Mouse (Mus musculus): ENCODE results near the gene Elp5. TPM values are rescaled to one million over a fixed set of nuclear protein-coding genes. Genes with fewer than 3 reads are reported as not detected.
"Not testable (repeated sequence)": the region's sequence is repeated elsewhere in the genome, so short reads cannot be mapped to it uniquely, and the experiment has no call there.

Elp5 gene
- polyA plus RNA-seq, 1 experiment from 2014 or later: 169 TPM

GRCm38 (mm10) chr11:70016669-70017068 lies 34.4 kb upstream of the Elp5 start, which contains the start of gene Dlg4:
Gene Dlg4, plus strand, starts transcription at chr11:70016942.
- H3K27ac ChIP-seq: peak within 1 kb of the TSS; percentile 95
- peaks cover 37% of the 10 kb centered on the region for H3K4me1 ChIP-seq (replicated peaks; ENCODE audit: control insufficient read depth, insufficient read depth, low read length)
- H3K27me3 ChIP-seq (ENCODE audit: control insufficient read depth, insufficient read depth, low read length): no peaks in the 10 kb centered on the region
- no peaks in the 10 kb centered on the region for H3K9me3 ChIP-seq (ENCODE audit: control insufficient read depth, low read length)
- 76% methylated on average over 3 of the region's 3 CpGs for WGBS
- peak within 1 kb of the TSS; percentile 81 for H3K4me3 ChIP-seq (replicated peaks; ENCODE audit: low read length)
- peaks cover 23% of the 10 kb centered on the region for H3K36me3 ChIP-seq (replicated peaks; ENCODE audit: control insufficient read depth, insufficient read depth)
- DNase-seq (ENCODE audit: low spot score) (no peak), ATAC-seq (ENCODE audit: low FRiP score) (no peak)
- peak within 1 kb of the TSS; percentile 94 for H3K9ac ChIP-seq
- H3K4me2 ChIP-seq (replicated peaks): peak within 1 kb of the TSS; percentile 90

DNA sequence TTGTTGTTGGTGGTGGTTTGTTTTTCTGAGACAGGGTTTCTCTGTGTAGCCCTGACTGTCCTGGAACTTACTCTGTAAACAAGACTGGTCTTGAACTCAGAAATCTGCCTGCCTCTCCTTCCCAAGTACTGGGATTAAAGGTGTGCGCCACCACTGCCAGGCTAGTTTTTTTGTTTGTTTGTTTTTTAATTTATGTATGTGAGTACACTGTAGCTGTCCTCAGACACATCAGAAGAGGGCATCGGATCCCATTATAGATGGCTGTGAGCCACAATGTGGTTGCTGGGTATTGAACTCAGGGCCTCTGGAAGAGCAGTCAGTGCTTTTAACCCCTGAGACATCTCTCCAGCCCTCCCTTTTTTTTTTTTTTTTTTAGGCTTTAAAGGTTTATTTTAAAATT lies 33.9 kb upstream of the Elp5 start:
- H3K36me3 ChIP-seq (replicated peaks; ENCODE audit: control insufficient read depth, insufficient read depth): peaks cover 28% of the 10 kb centered on the region
- H3K4me2 ChIP-seq (replicated peaks); DNase-seq (ENCODE audit: low spot score); ATAC-seq (ENCODE audit: low FRiP score); H3K27me3 ChIP-seq (ENCODE audit: control insufficient read depth, insufficient read depth, low read length); H3K4me3 ChIP-seq (replicated peaks; ENCODE audit: low read length); H3K9me3 ChIP-seq (ENCODE audit: control insufficient read depth, low read length); H3K27ac ChIP-seq; H3K9ac ChIP-seq: not testable (repeated sequence)
- peaks cover 37% of the 10 kb centered on the region for H3K4me1 ChIP-seq (replicated peaks; ENCODE audit: control insufficient read depth, insufficient read depth, low read length)
- 83% methylated on average over 2 of the region's 2 CpGs for WGBS

GRCm38 (mm10) chr11:70015677-70016076 lies 33.4 kb upstream of the Elp5 start:
- no peak for DNase-seq (ENCODE audit: low spot score)
- Histone ChIP-seq H3K27ac (no peak overlapping the region), H3K4me1 (replicated peaks; ENCODE audit: control insufficient read depth, insufficient read depth, low read length) (peaks cover 37% of the 10 kb centered on the region), H3K4me2 (replicated peaks) (peak overlapping the region; percentile 75), H3K27me3 (ENCODE audit: control insufficient read depth, insufficient read depth, low read length) (no peaks in the 10 kb centered on the region), H3K36me3 (replicated peaks; ENCODE audit: control insufficient read depth, insufficient read depth) (peaks cover 33% of the 10 kb centered on the region), H3K4me3 (replicated peaks; ENCODE audit: low read length) (peak overlapping the region; percentile 50), H3K9me3 (ENCODE audit: control insufficient read depth, low read length) (no peaks in the 10 kb centered on the region), H3K9ac (peak overlapping the region; percentile 72; the same call in 1 of the 2 replicates)
- no peak for ATAC-seq (ENCODE audit: low FRiP score)
- 69% methylated on average over 6 of the region's 6 CpGs for WGBS

DNA sequence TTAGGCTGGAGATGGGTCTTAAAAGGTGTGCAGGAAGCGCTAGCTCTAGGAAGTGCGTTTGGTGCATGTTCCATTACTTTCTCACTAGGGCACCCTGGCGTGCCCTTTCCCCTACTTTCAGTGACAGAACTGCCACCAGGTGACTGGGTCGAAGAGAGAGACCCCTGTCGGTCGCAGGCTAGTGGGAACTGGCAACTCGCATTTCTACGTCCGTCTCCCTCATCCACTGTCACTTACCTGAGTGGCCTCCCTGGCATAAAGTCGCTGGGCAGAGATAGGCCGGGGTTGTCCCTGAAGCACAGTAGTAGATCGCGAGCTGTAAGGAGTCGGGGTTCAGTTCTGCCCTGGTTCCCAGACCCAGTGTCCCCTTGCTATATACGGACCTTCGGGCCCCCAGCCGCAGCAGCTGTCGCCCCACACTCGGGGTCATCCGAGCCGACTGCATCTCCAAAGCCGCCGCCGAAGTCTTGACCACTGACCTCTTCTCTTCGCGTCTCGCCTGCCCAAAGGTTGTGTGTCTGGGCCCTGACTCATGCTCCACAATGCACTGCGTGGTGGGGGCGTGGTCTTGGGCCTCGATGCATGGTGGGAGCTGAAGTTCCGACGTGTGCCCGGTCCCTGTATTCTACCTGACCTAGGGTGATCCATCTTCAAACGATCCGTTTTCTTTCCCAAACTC lies 32.7 kb upstream of the Elp5 start, which contains the start of gene Acadvl:
TSS of gene Acadvl (minus strand) at position 532 of the 679 bp plus-strand sequence.
- ATAC-seq (ENCODE audit: low FRiP score): peak; percentile 78; the same call in 1 of the 2 replicates
- no peaks in the 10 kb centered on the region for H3K9me3 ChIP-seq (ENCODE audit: control insufficient read depth, low read length)
- H3K36me3 ChIP-seq (replicated peaks; ENCODE audit: control insufficient read depth, insufficient read depth): peaks cover 40% of the 10 kb centered on the region
- H3K4me1 ChIP-seq (replicated peaks; ENCODE audit: control insufficient read depth, insufficient read depth, low read length): peaks cover 31% of the 10 kb centered on the region
- H3K4me3 ChIP-seq (replicated peaks; ENCODE audit: low read length): peak within 1 kb of the TSS; percentile 50
- H3K27ac ChIP-seq: peak within 1 kb of the TSS; percentile 66
- 1% methylated on average over 35 of the region's 35 CpGs for WGBS
- peak within 1 kb of the TSS; percentile 72 for H3K9ac ChIP-seq
- DNase-seq (ENCODE audit: low spot score): peak; percentile 84
- no peaks in the 10 kb centered on the region for H3K27me3 ChIP-seq (ENCODE audit: control insufficient read depth, insufficient read depth, low read length)
- H3K4me2 ChIP-seq (replicated peaks): peak within 1 kb of the TSS; percentile 75

DNA sequence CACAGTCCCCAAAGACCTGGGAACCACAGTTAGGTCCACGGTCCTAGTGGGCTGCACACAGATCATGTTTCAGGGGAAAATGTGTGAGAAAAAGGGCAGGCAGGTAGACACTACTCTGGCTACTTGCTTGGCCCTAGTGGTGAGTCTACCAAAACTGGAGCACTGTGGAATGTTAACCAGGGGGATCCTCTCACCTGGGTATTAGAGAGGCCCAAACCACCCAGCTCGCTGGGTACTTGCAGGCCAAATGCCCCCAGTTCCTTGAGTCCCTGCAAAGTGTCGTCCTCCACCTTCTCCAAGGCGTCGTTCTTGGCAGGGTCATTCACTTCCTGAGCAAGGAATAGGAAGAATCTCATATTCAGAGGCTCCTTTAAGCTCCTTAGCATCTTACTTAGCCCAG lies 31.7 kb upstream of the Elp5 start:
- H3K4me3 ChIP-seq (replicated peaks; ENCODE audit: low read length): no peak overlapping the region
- WGBS: 72% methylated on average over 5 of the region's 5 CpGs
- H3K36me3 ChIP-seq (replicated peaks; ENCODE audit: control insufficient read depth, insufficient read depth): peaks cover 49% of the 10 kb centered on the region
- no peaks in the 10 kb centered on the region for H3K27me3 ChIP-seq (ENCODE audit: control insufficient read depth, insufficient read depth, low read length)
- H3K4me1 ChIP-seq (replicated peaks; ENCODE audit: control insufficient read depth, insufficient read depth, low read length): peaks cover 22% of the 10 kb centered on the region
- no peak overlapping the region for H3K27ac ChIP-seq
- peak overlapping the region; percentile 72; the same call in 1 of the 2 replicates for H3K9ac ChIP-seq
- H3K9me3 ChIP-seq (ENCODE audit: control insufficient read depth, low read length): no peaks in the 10 kb centered on the region
- ATAC-seq (ENCODE audit: low FRiP score) (no peak), DNase-seq (ENCODE audit: low spot score) (no peak)
- H3K4me2 ChIP-seq (replicated peaks): peak overlapping the region; percentile 75; the same call in 1 of the 2 replicates

GRCm38 (mm10) chr11:70013408-70013807 lies 31.1 kb upstream of the Elp5 start:
- DNase-seq (ENCODE audit: low spot score): no peak
- WGBS: 88% methylated on average over 3 of the region's 3 CpGs

GRCm38 (mm10) chr11:70012931-70013330 lies 30.6 kb upstream of the Elp5 start:
- Histone ChIP-seq H3K4me1 (replicated peaks; ENCODE audit: control insufficient read depth, insufficient read depth, low read length) (peaks cover 20% of the 10 kb centered on the region), H3K36me3 (replicated peaks; ENCODE audit: control insufficient read depth, insufficient read depth) (peaks cover 61% of the 10 kb centered on the region), H3K27ac (no peak overlapping the region), H3K9me3 (ENCODE audit: control insufficient read depth, low read length) (no peaks in the 10 kb centered on the region), H3K9ac (no peak overlapping the region), H3K4me2 (replicated peaks) (no peak overlapping the region), H3K27me3 (ENCODE audit: control insufficient read depth, insufficient read depth, low read length) (no peaks in the 10 kb centered on the region), H3K4me3 (replicated peaks; ENCODE audit: low read length) (no peak overlapping the region)
- no peak for ATAC-seq (ENCODE audit: low FRiP score)
- no peak for DNase-seq (ENCODE audit: low spot score)
- WGBS: 88% methylated on average over 9 of the region's 9 CpGs

More at GRCm38 (mm10) chr11:70013408-70013807, 31.1 kb upstream of the Elp5 start:
- H3K9ac ChIP-seq: no peak overlapping the region
- H3K9me3 ChIP-seq (ENCODE audit: control insufficient read depth, low read length): no peaks in the 10 kb centered on the region
- peaks cover 56% of the 10 kb centered on the region for H3K36me3 ChIP-seq (replicated peaks; ENCODE audit: control insufficient read depth, insufficient read depth)
- no peak overlapping the region for H3K27ac ChIP-seq
- H3K27me3 ChIP-seq (ENCODE audit: control insufficient read depth, insufficient read depth, low read length): no peaks in the 10 kb centered on the region
- ATAC-seq (ENCODE audit: low FRiP score): no peak
- no peak overlapping the region for H3K4me3 ChIP-seq (replicated peaks; ENCODE audit: low read length)
- peaks cover 21% of the 10 kb centered on the region for H3K4me1 ChIP-seq (replicated peaks; ENCODE audit: control insufficient read depth, insufficient read depth, low read length)
- H3K4me2 ChIP-seq (replicated peaks): no peak overlapping the region

- no peak for ATAC-seq (ENCODE audit: low FRiP score)
- no peak overlapping the region for H3K4me2 ChIP-seq (replicated peaks)
- H3K9ac ChIP-seq: no peak overlapping the region
- no peak overlapping the region for H3K27ac ChIP-seq
- H3K9me3 ChIP-seq (ENCODE audit: control insufficient read depth, low read length): no peaks in the 10 kb centered on the region
- DNase-seq (ENCODE audit: low spot score): no peak
- no peaks in the 10 kb centered on the region for H3K27me3 ChIP-seq (ENCODE audit: control insufficient read depth, insufficient read depth, low read length)
- H3K4me1 ChIP-seq (replicated peaks; ENCODE audit: control insufficient read depth, insufficient read depth, low read length): peaks cover 12% of the 10 kb centered on the region
- WGBS: 77% methylated on average over 10 of the region's 10 CpGs
- H3K36me3 ChIP-seq (replicated peaks; ENCODE audit: control insufficient read depth, insufficient read depth): peaks cover 80% of the 10 kb centered on the region
- no peak overlapping the region for H3K4me3 ChIP-seq (replicated peaks; ENCODE audit: low read length)
Observed at GRCm38 (mm10) chr11:70010961-70011360, 28.6 kb upstream of the Elp5 start.

GRCm38 (mm10) chr11:70010548-70010947 lies 28.2 kb upstream of the Elp5 start:
- Histone ChIP-seq H3K36me3 (replicated peaks; ENCODE audit: control insufficient read depth, insufficient read depth) (peaks cover 84% of the 10 kb centered on the region), H3K4me3 (replicated peaks; ENCODE audit: low read length) (no peak overlapping the region), H3K4me1 (replicated peaks; ENCODE audit: control insufficient read depth, insufficient read depth, low read length) (peaks cover 10% of the 10 kb centered on the region), H3K9me3 (ENCODE audit: control insufficient read depth, low read length) (no peaks in the 10 kb centered on the region), H3K4me2 (replicated peaks) (no peak overlapping the region), H3K9ac (no peak overlapping the region), H3K27me3 (ENCODE audit: control insufficient read depth, insufficient read depth, low read length) (no peaks in the 10 kb centered on the region), H3K27ac (no peak overlapping the region)
- WGBS: 89% methylated on average over 12 of the region's 12 CpGs
- no peak for ATAC-seq (ENCODE audit: low FRiP score)
- no peak for DNase-seq (ENCODE audit: low spot score)

Measured in hindbrain, embryonic 14.5 days (tissue).